Mouse (Mus musculus) hindbrain, embryonic 14.5 days (tissue): Measurements from ENCODE around the gene Fam181a. TPM values are rescaled to one million over a fixed set of nuclear protein-coding genes. Genes with fewer than 3 reads are reported as not detected.

Experiments
- ATAC-seq: fragments of 200-750 bp; cut with Nextera tagmentation; 2 replicates; pipeline ENCODE4 v1.8.0; 2017; ENCODE audit warnings: moderate number of reproducible peaks, mild to moderate bottlenecking, moderate TSS enrichment, moderate library complexity; ENCODE audit not compliant: low FRiP score
- DNase-seq: peaks from one replicate; pipeline ENCODE4 v3.0.0-alpha.2; 2015; ENCODE audit warnings: low spot score
- H3K27ac ChIP-seq: fragments of 300-500 bp; sonication (generic); 2 replicates; pipeline ENCODE4 v1.5.1; 2014; ENCODE audit warnings: mild to moderate bottlenecking, moderate library complexity
- H3K27me3 ChIP-seq: fragments of 300-500 bp; sonication (generic); 2 replicates; pipeline ENCODE4 v1.6.1; 2014; ENCODE audit warnings: mild to moderate bottlenecking, low read length, mixed read lengths; ENCODE audit not compliant: control insufficient read depth, insufficient read depth
- H3K36me3 ChIP-seq: fragments of 300-500 bp; sonication (generic); replicated peaks from 2 replicates; pipeline ENCODE4 v1.6.1; 2014; ENCODE audit not compliant: control insufficient read depth, insufficient read depth
- H3K4me1 ChIP-seq: fragments of 300-500 bp; sonication (generic); replicated peaks from 2 replicates; pipeline ENCODE4 v1.6.1; 2014; ENCODE audit warnings: antibody characterized with exemption, low read length, mixed read lengths; ENCODE audit not compliant: control insufficient read depth, insufficient read depth
- H3K4me2 ChIP-seq: fragments of 300-500 bp; sonication (generic); replicated peaks from 2 replicates; pipeline ENCODE4 v1.6.1; 2014; ENCODE audit warnings: mild to moderate bottlenecking, moderate library complexity
- H3K4me3 ChIP-seq: fragments of 300-500 bp; sonication (generic); replicated peaks from 2 replicates; pipeline ENCODE4 v1.5.1; 2014; ENCODE audit warnings: mild to moderate bottlenecking, low read length
- H3K9ac ChIP-seq: fragments of 300-500 bp; sonication (generic); 2 replicates; pipeline ENCODE4 v1.6.1; 2014
- H3K9me3 ChIP-seq: fragments of 300-500 bp; sonication (generic); 2 replicates; pipeline ENCODE4 v1.6.1; 2016; ENCODE audit warnings: low read length; ENCODE audit not compliant: control insufficient read depth
- WGBS: fragments of 180-500 bp; shearing (Covaris S2); extraction: QIAGEN DNeasy Blood & Tissue Kit; methylation state at CpG from one replicate; pipeline ENCODE4 v1.1.7; 2014; 5-methylcytosine and 5-hydroxymethylcytosine counted together
- polyA plus RNA-seq: library from polyadenylated mRNA; unstranded; fragments of >200 nt; fragmentation: Nextera tagmentation; extraction: Ambion mirVana; gene quantifications from 2 replicates; pipeline ENCODE4 v1.2.1, GENCODE M21; 2014

The Fam181a gene
- polyA plus RNA-seq, 1 experiment from 2014 or later: 8.3 TPM

- no peak for DNase-seq
- H3K9ac ChIP-seq: no peak overlapping the region
- H3K4me2 ChIP-seq: no peak overlapping the region
- ATAC-seq: no peak
- H3K9me3 ChIP-seq: no peaks in the 10 kb centered on the region
- no peak overlapping the region for H3K27ac ChIP-seq
- H3K4me1 ChIP-seq: no peaks in the 10 kb centered on the region
- WGBS: 65% methylated on average over 4 of the region's 4 CpGs
- H3K36me3 ChIP-seq: no peaks in the 10 kb centered on the region
- H3K4me3 ChIP-seq: no peak overlapping the region
- H3K27me3 ChIP-seq: no peaks in the 10 kb centered on the region
Observed at GRCm38 (mm10) chr12:103358951-103359801, 48.4 kb downstream of the Fam181a start.

GRCm38 (mm10) chr12:103360812-103361211, 50.0 kb downstream of the Fam181a start:
- no peak overlapping the region for H3K9ac ChIP-seq
- DNase-seq (no peak), ATAC-seq (no peak)
- H3K27me3 ChIP-seq: no peaks in the 10 kb centered on the region
- H3K27ac ChIP-seq: no peak overlapping the region
- whole genome bisulfite sequencing: 88% methylated on average over 8 of the region's 8 CpGs
- H3K4me3 ChIP-seq: no peak overlapping the region
- H3K4me1 ChIP-seq: no peaks in the 10 kb centered on the region
- no peaks in the 10 kb centered on the region for H3K36me3 ChIP-seq
- no peaks in the 10 kb centered on the region for H3K9me3 ChIP-seq
- no peak overlapping the region for H3K4me2 ChIP-seq

- ATAC-seq: no peak
- Histone ChIP-seq H3K27ac (no peak overlapping the region), H3K9me3 (no peaks in the 10 kb centered on the region), H3K4me1 (no peaks in the 10 kb centered on the region), H3K36me3 (no peaks in the 10 kb centered on the region), H3K4me2 (no peak overlapping the region), H3K27me3 (no peaks in the 10 kb centered on the region), H3K9ac (no peak overlapping the region), H3K4me3 (no peak overlapping the region)
- WGBS: 88% methylated on average over 17 of the region's 17 CpGs
- DNase-seq: no peak
Observed at GRCm38 (mm10) chr12:103361539-103362307, 50.9 kb downstream of the Fam181a start.

GRCm38 (mm10) chr12:103362336-103362735, 51.6 kb downstream of the Fam181a start:
- DNase-seq (no peak), ATAC-seq (no peak)
- no peak overlapping the region for H3K9ac ChIP-seq
- H3K4me3 ChIP-seq: no peak overlapping the region
- no peaks in the 10 kb centered on the region for H3K27me3 ChIP-seq
- H3K4me2 ChIP-seq: no peak overlapping the region
- no peaks in the 10 kb centered on the region for H3K36me3 ChIP-seq
- no peaks in the 10 kb centered on the region for H3K4me1 ChIP-seq
- no peak overlapping the region for H3K27ac ChIP-seq
- 93% methylated on average over 3 of the region's 3 CpGs for WGBS
- no peaks in the 10 kb centered on the region for H3K9me3 ChIP-seq

Other genes with a start within 250 kb of the Fam181a start
- 1.5 and 1.9 TPM in 2 replicates for gene Prima1, start 68.8 kb upstream of the Fam181a start, polyA plus RNA-seq
- 1.5 and 1.6 TPM in 2 replicates for gene Asb2, start 45.0 kb downstream of the Fam181a start, polyA plus RNA-seq
- 23.5 and 28.8 TPM in 2 replicates for gene Otub2, start 77.7 kb downstream of the Fam181a start, polyA plus RNA-seq
- gene 9330161L09Rik, start 96.8 kb downstream of the Fam181a start, polyA plus RNA-seq: 1.4 and 1.8 TPM in 2 replicates
- 142 and 149 TPM in 2 replicates for gene Ddx24, start 114.9 kb downstream of the Fam181a start, polyA plus RNA-seq
- 8.3 and 10.4 TPM in 2 replicates for gene Ifi27, start 123.2 kb downstream of the Fam181a start, polyA plus RNA-seq
- gene Ifi27l2a, start 132.7 kb downstream of the Fam181a start, polyA plus RNA-seq: 3.7 and 4.7 TPM in 2 replicates
- not detected in 2 replicates for gene Ifi27l2b, start 146.2 kb downstream of the Fam181a start, polyA plus RNA-seq
- gene Ppp4r4, start 221.3 kb downstream of the Fam181a start, polyA plus RNA-seq: 3.8 and 4.0 TPM in 2 replicates